Mouse (Mus musculus) left cerebral cortex, adult 8-10 months (tissue): ENCODE data around the gene Gm44503. TPM values are rescaled to one million over a fixed set of nuclear protein-coding genes. Genes with fewer than 3 reads are reported as not detected.

Experiments used
- DNase-seq, 2 experiments: peaks; one replicate each; pipeline ENCODE4 v3.0.0; 2022; ENCODE audit warnings: low spot score in 2 of 2
- microRNA-seq, 2 experiments: library from miRNA; unstranded; fragments of <30 nt; microRNA quantifications; one replicate each; pipeline ENCODE4 v1.2.0; 2022
- total RNA-seq, 4 experiments: library from RNA; stranded (reverse); gene quantifications; 2 replicates each; pipeline ENCODE4 v1.2.4; 2022

The Gm44503 gene
- total RNA-seq, 4 experiments from 2014 or later: not detected

DNA sequence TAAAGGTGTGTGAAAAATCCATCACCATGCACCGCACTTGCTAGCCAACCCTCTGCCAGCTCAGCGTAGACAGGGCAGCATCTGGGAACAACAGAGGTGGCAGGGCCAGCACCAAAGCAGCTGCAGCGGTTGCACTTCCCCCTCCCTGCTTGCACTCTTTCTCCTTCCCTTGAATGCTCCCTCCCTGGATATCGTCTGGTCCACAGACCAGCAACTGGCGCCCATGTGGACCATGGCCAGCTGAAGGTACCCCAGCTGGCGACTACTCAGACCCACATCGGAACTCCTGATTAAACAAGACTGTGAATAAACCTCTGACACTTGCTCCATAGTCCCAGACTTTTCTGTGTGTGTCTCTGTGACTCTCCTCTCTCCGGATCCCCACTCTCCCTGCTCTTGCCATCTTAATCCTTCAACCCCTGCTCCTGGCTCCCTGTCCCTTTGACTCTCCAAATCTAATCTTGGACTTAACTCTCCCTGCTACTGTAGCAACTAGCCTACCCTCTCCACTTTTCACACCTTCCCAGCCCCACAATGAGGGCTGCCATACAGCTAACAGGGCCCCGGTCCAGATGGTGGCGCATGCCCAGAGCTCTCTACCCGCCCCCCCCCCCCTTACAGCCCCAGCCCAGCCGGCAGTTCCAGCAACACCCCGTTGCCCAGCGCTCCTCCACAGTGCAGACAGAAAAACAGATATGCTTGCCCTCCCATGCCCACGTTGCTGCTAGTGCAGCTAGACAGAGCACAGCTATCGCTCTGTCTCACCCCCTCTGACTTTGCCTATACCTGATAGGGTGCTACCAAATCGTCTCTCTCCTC lies 67.4 kb downstream of the Gm44503 start:
- DNase-seq: no peak

DNA sequence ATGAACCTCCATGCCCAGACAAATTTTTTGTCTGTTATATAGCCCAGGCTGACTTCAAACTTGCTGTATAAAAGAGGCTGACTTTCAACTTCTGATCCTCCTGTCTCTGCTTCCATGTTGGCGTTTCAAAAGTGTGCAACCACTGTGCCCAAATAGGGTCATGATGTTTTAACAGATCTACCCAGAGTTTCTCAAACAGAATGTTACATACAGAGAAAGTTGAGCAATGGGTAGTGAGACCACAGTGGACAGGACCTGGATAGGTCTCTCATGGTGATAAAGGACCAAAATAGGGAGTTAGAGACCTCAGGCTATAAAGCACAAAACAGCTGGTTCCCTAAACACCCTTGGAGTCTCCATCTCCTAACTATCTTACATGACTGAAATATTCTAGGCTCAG lies 71.8 kb downstream of the Gm44503 start:
- DNase-seq: no peak

- no peak for DNase-seq
These were observed 72.8 kb downstream of the Gm44503 start for GRCm38 (mm10) chr9:73031421-73031820.

- DNase-seq: no peak
These were observed 74.8 kb downstream of the Gm44503 start for GRCm38 (mm10) chr9:73033406-73033805.

GRCm38 (mm10) chr9:73039222-73039945 lies 80.7 kb downstream of the Gm44503 start:
- peak; percentile 88 to 92 for DNase-seq

DNA sequence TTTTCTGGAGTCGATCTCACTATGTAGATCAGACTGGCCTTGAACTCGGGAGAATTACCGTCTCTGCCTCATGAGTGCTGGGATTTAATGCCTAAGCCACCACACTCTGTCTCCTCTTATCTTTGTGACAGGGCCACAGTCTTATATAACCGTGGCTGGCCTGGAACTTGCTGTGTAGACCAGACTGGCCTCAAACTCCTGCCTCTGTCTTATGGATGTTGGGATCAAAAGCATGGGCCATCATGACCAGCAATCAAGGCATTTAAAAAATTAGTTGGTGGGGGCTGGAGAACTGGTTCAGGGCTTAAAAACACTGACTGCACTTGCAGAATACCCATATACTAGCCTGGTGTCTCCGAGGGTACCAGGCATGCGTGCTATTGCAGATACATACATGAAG lies 81.4 kb downstream of the Gm44503 start, which contains the start of gene Pigb:
Gene Pigb, minus strand, starts transcription at position 299 of the 400 bp plus-strand sequence.
- no peak for DNase-seq

- peak; percentile 44 to 58 for DNase-seq
These were observed 85.8 kb downstream of the Gm44503 start, which contains the start of gene Rab27a for GRCm38 (mm10) chr9:73044146-73045079. Gene Rab27a (plus strand): TSS chr9:73044854.

GRCm38 (mm10) chr9:73045204-73045603 lies 86.6 kb downstream of the Gm44503 start:
- DNase-seq: no peak

DNA sequence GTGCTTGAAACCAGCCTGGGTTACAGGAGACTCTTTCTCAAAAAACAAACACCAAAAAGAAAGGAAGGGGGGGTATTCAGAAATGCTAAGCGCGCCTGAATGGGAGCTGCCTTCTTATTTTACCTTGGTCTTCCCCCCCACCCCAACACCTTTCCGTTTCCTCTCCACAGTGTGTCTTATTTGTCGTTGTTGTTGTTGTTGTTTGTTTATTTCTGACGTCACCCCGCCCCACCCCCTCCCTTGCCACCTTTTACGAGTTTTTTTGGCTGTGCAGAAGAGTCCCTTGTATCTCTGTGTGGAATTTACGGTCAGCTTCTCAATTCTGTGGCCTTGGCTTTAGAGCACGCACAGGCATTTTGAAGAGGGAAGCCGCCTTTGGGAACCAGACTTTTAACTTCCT lies 87.1 kb downstream of the Gm44503 start:
- no peak for DNase-seq

DNA sequence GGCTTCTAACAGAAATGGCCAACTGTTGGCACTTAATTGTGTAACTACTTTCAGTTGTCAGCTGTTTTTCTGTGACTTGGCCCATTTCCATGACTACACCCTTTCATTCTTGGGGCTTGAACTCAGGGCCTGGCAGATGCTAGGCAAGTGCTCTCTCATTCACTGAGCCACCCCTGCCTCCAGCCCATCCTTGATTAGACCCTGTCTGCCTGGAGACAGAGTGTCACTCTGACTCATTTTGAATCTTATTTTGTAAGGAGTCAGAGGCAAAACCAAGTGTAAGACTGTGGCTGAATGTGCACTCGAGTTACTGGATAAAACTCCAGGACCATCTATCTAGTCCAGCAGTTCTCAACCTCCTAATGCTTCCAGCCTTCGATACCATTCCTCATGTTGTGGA lies 89.3 kb downstream of the Gm44503 start:
- no peak for DNase-seq

GRCm38 (mm10) chr9:73048927-73049326 lies 90.3 kb downstream of the Gm44503 start:
- no peak for DNase-seq

DNA sequence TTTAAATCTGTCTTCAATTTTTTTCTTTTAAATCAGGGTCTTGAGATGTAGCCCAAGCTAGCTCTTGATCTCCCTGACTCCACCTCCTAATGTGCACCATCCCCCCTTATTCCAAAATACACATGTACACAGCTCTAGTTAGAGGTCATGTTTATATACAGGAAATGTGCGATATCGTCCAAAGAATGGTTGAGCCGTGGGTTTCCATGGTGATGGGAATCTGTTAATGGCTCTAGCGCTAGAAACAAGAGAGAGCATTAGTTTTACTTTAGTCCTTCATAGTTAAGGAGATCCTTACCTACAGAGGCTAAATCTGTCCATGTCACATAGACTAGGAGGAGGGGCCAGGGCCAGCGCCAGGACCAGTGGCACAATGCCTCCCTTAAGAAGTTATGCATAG lies 91.2 kb downstream of the Gm44503 start:
- DNase-seq: no peak

GRCm38 (mm10) chr9:73050606-73051005 lies 92.0 kb downstream of the Gm44503 start:
- DNase-seq: no peak

DNA sequence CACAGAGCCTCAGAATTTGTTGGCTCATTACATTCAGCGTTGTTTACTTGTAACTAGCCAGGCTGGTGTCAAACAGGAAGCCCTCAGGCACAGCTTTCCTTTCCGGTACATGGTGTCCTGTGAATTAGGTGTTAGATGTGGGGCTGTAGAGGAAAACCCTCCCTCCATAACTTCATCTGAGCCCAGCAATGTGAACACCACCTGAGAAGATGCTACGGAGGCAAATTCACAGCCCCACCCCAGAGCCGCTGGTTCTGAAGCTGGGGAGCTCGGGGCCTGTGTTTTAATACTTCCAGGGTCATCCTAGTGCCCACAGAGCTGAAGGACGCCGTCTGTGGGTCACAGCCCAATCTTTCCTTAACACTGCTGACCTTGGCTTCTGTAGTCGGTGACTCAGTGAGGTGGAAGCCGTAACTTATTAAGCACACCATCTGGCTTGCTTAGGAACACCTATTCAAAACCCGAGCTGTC lies 96.8 kb downstream of the Gm44503 start:
- no peak for DNase-seq

- DNase-seq: no peak
These were observed 100.6 kb downstream of the Gm44503 start for GRCm38 (mm10) chr9:73059224-73059623.

DNA sequence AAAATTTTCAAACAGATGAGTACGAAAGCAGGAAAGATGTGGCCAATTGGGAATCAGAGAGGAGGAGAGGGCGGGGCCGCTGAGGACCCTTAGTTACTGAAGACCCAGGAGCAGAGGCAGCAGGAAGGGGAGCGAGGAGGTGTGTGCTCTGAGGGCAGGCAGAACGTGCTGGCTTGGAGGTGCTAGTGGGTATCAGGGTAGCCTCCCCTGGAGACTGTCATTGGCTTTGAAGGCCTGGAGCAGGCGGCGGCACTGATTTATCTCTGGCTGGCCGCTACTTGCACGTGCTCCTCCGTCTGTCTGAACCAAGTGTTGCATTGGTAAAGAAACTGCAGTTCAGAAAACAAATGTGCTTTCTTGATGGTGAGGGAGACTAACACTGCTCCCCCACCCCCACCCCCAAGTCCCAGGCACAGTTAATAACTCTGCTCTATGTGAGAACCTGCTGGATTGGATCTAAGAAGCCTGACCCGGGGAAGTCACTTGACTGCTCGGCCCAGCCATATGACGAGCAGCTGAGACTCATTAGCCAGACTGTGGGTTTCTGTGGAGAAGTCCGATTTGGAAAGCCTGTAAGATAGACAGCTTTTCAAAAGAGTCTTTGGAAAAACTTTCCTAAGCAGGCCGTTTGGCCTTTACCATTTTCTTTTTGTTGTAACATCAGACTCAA lies 105.1 kb downstream of the Gm44503 start:
- no peak for DNase-seq

Small RNA genes lying within 50 kb of the gene (microRNA-seq; reads per million reads assigned to microRNA genes)
- gene Gm27353: 0 reads per million in 2 experiments

Other genes with a start within 250 kb of the Gm44503 start
- 1 to 10 TPM; 1.7 to 2.6 (median 1.9) TPM for gene Prtg, start 152.0 kb upstream of the Gm44503 start, total RNA-seq
- gene Pygo1, start 33.2 kb upstream of the Gm44503 start, total RNA-seq: 10 to 100 TPM; 16.5 to 19.2 (median 17.9) TPM
- gene Dyx1c1, start 67 bp upstream of the Gm44503 start, total RNA-seq: 1 to 10 TPM; 1.7 to 2.5 (median 2.1) TPM
- 10 to 100 TPM; 10.9 to 14.0 (median 12.2) TPM for gene Ccpg1os, start 26.5 kb downstream of the Gm44503 start, total RNA-seq
- 100 to 1,000 TPM in 3 of 4 experiments, 10 to 100 TPM in 1; 91.0 to 108 (median 102) TPM for gene Ccpg1, start 26.6 kb downstream of the Gm44503 start, total RNA-seq
- gene Pigb, start 81.5 kb downstream of the Gm44503 start, total RNA-seq: 10 to 100 TPM; 15.1 to 16.5 (median 15.3) TPM
- gene Rab27a, start 86.0 kb downstream of the Gm44503 start, total RNA-seq: 10 to 100 TPM in 1 of 4 experiments, 1 to 10 TPM in 3; 5.9 to 10.8 (median 8.5) TPM
- gene Khdc3, start 143.0 kb downstream of the Gm44503 start, total RNA-seq: 1 to 10 TPM; 1.1 to 2.3 (median 1.5) TPM
- under 1 TPM in 2 of 4 experiments, not detected in 2; 0.46 to 1.00 TPM for gene Gm20509, start 143.6 kb downstream of the Gm44503 start, total RNA-seq
- gene Rsl24d1, start 154.6 kb downstream of the Gm44503 start, total RNA-seq: 10 to 100 TPM; 51.3 to 62.2 (median 53.3) TPM